Mouse (Mus musculus) limb, embryonic 15.5 days (tissue): Measurements from ENCODE around the gene Jakmip3. TPM values are rescaled to one million over a fixed set of nuclear protein-coding genes. Genes with fewer than 3 reads are reported as not detected.

Source experiments
- ATAC-seq: fragments of 200-750 bp; cut with Nextera tagmentation; 2 replicates; pipeline ENCODE4 v1.8.0; 2017; ENCODE audit warnings: low read depth, moderate TSS enrichment; ENCODE audit not compliant: insufficient number of reproducible peaks, low FRiP score, low TSS enrichment
- H3K27ac ChIP-seq: fragments of 300-500 bp; sonication (generic); 2 replicates; pipeline ENCODE4 v1.5.1; 2015; ENCODE audit warnings: moderate library complexity, mild to moderate bottlenecking, inconsistent platforms
- H3K27me3 ChIP-seq: fragments of 300-500 bp; sonication (generic); 2 replicates; pipeline ENCODE4 v1.6.1; 2015; ENCODE audit warnings: inconsistent platforms
- H3K36me3 ChIP-seq: fragments of 300-500 bp; sonication (generic); 2 replicates; pipeline ENCODE4 v1.6.1; 2015; ENCODE audit warnings: inconsistent platforms
- H3K4me1 ChIP-seq: fragments of 300-500 bp; sonication (generic); 2 replicates; pipeline ENCODE4 v1.6.1; 2015; ENCODE audit warnings: inconsistent platforms
- H3K4me2 ChIP-seq: fragments of 300-500 bp; sonication (generic); 2 replicates; pipeline ENCODE4 v1.6.1; 2015; ENCODE audit warnings: mild to moderate bottlenecking, inconsistent platforms
- H3K4me3 ChIP-seq: fragments of 300-500 bp; sonication (generic); 2 replicates; pipeline ENCODE4 v1.5.1; 2015; ENCODE audit warnings: mild to moderate bottlenecking, inconsistent platforms
- H3K9ac ChIP-seq: fragments of 300-500 bp; sonication (generic); 2 replicates; pipeline ENCODE4 v1.6.1; 2015; ENCODE audit warnings: inconsistent platforms
- H3K9me3 ChIP-seq: fragments of 300-500 bp; sonication (generic); 2 replicates; pipeline ENCODE4 v1.6.1; 2016; ENCODE audit warnings: inconsistent platforms
- WGBS: fragments of 180-500 bp; shearing (Covaris S2); methylation state at CpG from one replicate; pipeline ENCODE4 v1.1.7; 2015; 5-methylcytosine and 5-hydroxymethylcytosine counted together
- polyA plus RNA-seq: library from polyadenylated mRNA; unstranded; fragments of >200 nt; fragmentation: Nextera tagmentation; extraction: Ambion mirVana; gene quantifications from 2 replicates; pipeline ENCODE4 v1.2.1, GENCODE M21; 2015

Gene Jakmip3
- polyA plus RNA-seq, 1 experiment from 2014 or later, result 0.49 TPM

GRCm38 (mm10) chr7:139075054-139075794, 134.7 kb downstream of the Jakmip3 start:
- ATAC-seq, result no peak
- no peak overlapping the region for H3K9ac ChIP-seq
- no peaks in the 10 kb centered on the region for H3K36me3 ChIP-seq
- no peaks in the 10 kb centered on the region for H3K27me3 ChIP-seq
- peaks cover 22% of the 10 kb centered on the region for H3K4me1 ChIP-seq
- 48% methylated on average over 14 of the region's 14 CpGs for WGBS
- no peak overlapping the region for H3K4me3 ChIP-seq
- H3K4me2 ChIP-seq, result no peak overlapping the region
- H3K9me3 ChIP-seq, result no peaks in the 10 kb centered on the region
- no peak overlapping the region for H3K27ac ChIP-seq

GRCm38 (mm10) chr7:139077283-139077682, 136.8 kb downstream of the Jakmip3 start:
- no peak overlapping the region for H3K9ac ChIP-seq
- no peaks in the 10 kb centered on the region for H3K27me3 ChIP-seq
- H3K4me1 ChIP-seq, result peaks cover 22% of the 10 kb centered on the region
- peak overlapping the region; percentile 27 for H3K27ac ChIP-seq
- no peak overlapping the region for H3K4me2 ChIP-seq
- H3K36me3 ChIP-seq, result no peaks in the 10 kb centered on the region
- H3K9me3 ChIP-seq, result no peaks in the 10 kb centered on the region
- WGBS, result 20% methylated on average over 7 of the region's 7 CpGs
- H3K4me3 ChIP-seq, result no peak overlapping the region
- ATAC-seq, result peak; percentile 30; the same call in 1 of the 2 replicates

- WGBS, result 48% methylated on average over 6 of the region's 6 CpGs
- no peak overlapping the region for H3K4me2 ChIP-seq
- no peak for ATAC-seq
- H3K9ac ChIP-seq, result no peak overlapping the region
- H3K4me1 ChIP-seq, result peaks cover 22% of the 10 kb centered on the region
- no peaks in the 10 kb centered on the region for H3K36me3 ChIP-seq
- no peaks in the 10 kb centered on the region for H3K27me3 ChIP-seq
- no peaks in the 10 kb centered on the region for H3K9me3 ChIP-seq
- H3K27ac ChIP-seq, result peak overlapping the region; percentile 27; the same call in 1 of the 2 replicates
- H3K4me3 ChIP-seq, result no peak overlapping the region
These were observed 137.7 kb downstream of the Jakmip3 start for GRCm38 (mm10) chr7:139078181-139078580.

- ATAC-seq, result no peak
- H3K4me3 ChIP-seq, result no peak overlapping the region
- no peak overlapping the region for H3K9ac ChIP-seq
- no peak overlapping the region for H3K4me2 ChIP-seq
- no peaks in the 10 kb centered on the region for H3K9me3 ChIP-seq
- no peaks in the 10 kb centered on the region for H3K36me3 ChIP-seq
- H3K27ac ChIP-seq, result no peak overlapping the region
- no peaks in the 10 kb centered on the region for H3K27me3 ChIP-seq
- H3K4me1 ChIP-seq, result peaks cover 22% of the 10 kb centered on the region
- WGBS, result 75% methylated on average over 7 of the region's 7 CpGs
These were observed 138.6 kb downstream of the Jakmip3 start for GRCm38 (mm10) chr7:139079141-139079540.

- peaks cover 13% of the 10 kb centered on the region for H3K27me3 ChIP-seq
- H3K4me1 ChIP-seq, result peaks cover 20% of the 10 kb centered on the region
- H3K4me3 ChIP-seq, result no peak overlapping the region
- H3K9me3 ChIP-seq, result no peaks in the 10 kb centered on the region
- no peak overlapping the region for H3K27ac ChIP-seq
- WGBS, result 66% methylated on average over 4 of the region's 4 CpGs
- no peak overlapping the region for H3K4me2 ChIP-seq
- no peak for ATAC-seq
- no peaks in the 10 kb centered on the region for H3K36me3 ChIP-seq
- H3K9ac ChIP-seq, result no peak overlapping the region
These were observed 140.2 kb downstream of the Jakmip3 start for GRCm38 (mm10) chr7:139080714-139081113.

- Histone ChIP-seq H3K27me3 (peaks cover 17% of the 10 kb centered on the region), H3K4me1 (peaks cover 23% of the 10 kb centered on the region), H3K27ac (no peak overlapping the region), H3K36me3 (no peaks in the 10 kb centered on the region), H3K9me3 (no peaks in the 10 kb centered on the region), H3K4me2 (no peak overlapping the region), H3K9ac (no peak overlapping the region), H3K4me3 (no peak overlapping the region)
- WGBS, result 55% methylated on average over 5 of the region's 5 CpGs
- ATAC-seq, result no peak
These were observed 140.6 kb downstream of the Jakmip3 start for GRCm38 (mm10) chr7:139081158-139081557.

- H3K4me2 ChIP-seq, result no peak overlapping the region
- H3K9me3 ChIP-seq, result no peaks in the 10 kb centered on the region
- H3K27ac ChIP-seq, result no peak overlapping the region
- H3K27me3 ChIP-seq, result peaks cover 28% of the 10 kb centered on the region
- no peaks in the 10 kb centered on the region for H3K36me3 ChIP-seq
- H3K4me3 ChIP-seq, result no peak overlapping the region
- WGBS, result 77% methylated on average over 8 of the region's 8 CpGs
- H3K4me1 ChIP-seq, result peaks cover 30% of the 10 kb centered on the region
- no peak for ATAC-seq
- H3K9ac ChIP-seq, result no peak overlapping the region
These were observed 141.8 kb downstream of the Jakmip3 start for GRCm38 (mm10) chr7:139082281-139082680.

GRCm38 (mm10) chr7:139084316-139084715, 143.8 kb downstream of the Jakmip3 start:
- Histone ChIP-seq H3K4me2 (no peak overlapping the region), H3K36me3 (no peaks in the 10 kb centered on the region), H3K27ac (no peak overlapping the region), H3K9me3 (no peaks in the 10 kb centered on the region), H3K4me3 (no peak overlapping the region), H3K9ac (no peak overlapping the region), H3K4me1 (peaks cover 22% of the 10 kb centered on the region), H3K27me3 (peaks cover 39% of the 10 kb centered on the region)
- ATAC-seq, result no peak
- 70% methylated on average over 1 of the region's 1 CpGs for WGBS

GRCm38 (mm10) chr7:139085629-139086194, 145.2 kb downstream of the Jakmip3 start, which contains the start of gene Dpysl4:
Gene Dpysl4 (plus strand): TSS chr7:139086001.
- Histone ChIP-seq H3K4me2 (peak within 1 kb of the TSS; percentile 87), H3K27me3 (peaks cover 39% of the 10 kb centered on the region), H3K9ac (peak within 1 kb of the TSS; percentile 56), H3K9me3 (no peaks in the 10 kb centered on the region), H3K4me1 (peaks cover 22% of the 10 kb centered on the region), H3K36me3 (no peaks in the 10 kb centered on the region; the same call in 1 of the 2 replicates), H3K4me3 (peak within 1 kb of the TSS; percentile 65), H3K27ac (0 out of 2 replicates have a peak within 1 kb of the TSS, but pooled peaks have one; percentile 22)
- 7% methylated on average over 32 of the region's 32 CpGs for WGBS
- ATAC-seq, result peak; percentile 73

- 3% methylated on average over 61 of the region's 61 CpGs for WGBS
- Histone ChIP-seq H3K4me2 (peak overlapping the region; percentile 87), H3K36me3 (peaks cover 7% of the 10 kb centered on the region; the same call in 1 of the 2 replicates), H3K27me3 (peaks cover 39% of the 10 kb centered on the region), H3K27ac (0 out of 2 replicates have a peak overlapping the region, but pooled peaks have one; percentile 22), H3K9me3 (no peaks in the 10 kb centered on the region), H3K4me3 (peak overlapping the region; percentile 65), H3K4me1 (peaks cover 22% of the 10 kb centered on the region), H3K9ac (peak overlapping the region; percentile 56)
- ATAC-seq, result peak; percentile 59
These were observed 145.9 kb downstream of the Jakmip3 start for GRCm38 (mm10) chr7:139086195-139087158.

GRCm38 (mm10) chr7:139087801-139088200, 147.3 kb downstream of the Jakmip3 start:
- no peak overlapping the region for H3K27ac ChIP-seq
- H3K36me3 ChIP-seq, result peaks cover 19% of the 10 kb centered on the region
- no peak for ATAC-seq
- H3K27me3 ChIP-seq, result peaks cover 39% of the 10 kb centered on the region
- no peak overlapping the region for H3K9ac ChIP-seq
- no peak overlapping the region for H3K4me2 ChIP-seq
- 49% methylated on average over 2 of the region's 2 CpGs for WGBS
- H3K4me3 ChIP-seq, result no peak overlapping the region
- peaks cover 22% of the 10 kb centered on the region for H3K4me1 ChIP-seq
- H3K9me3 ChIP-seq, result no peaks in the 10 kb centered on the region
